Mouse (Mus musculus) frontal cortex, adult (tissue): ENCODE measurements around the gene Lgr6.
A peak's percentile ranks its signal among the peaks of the same experiment; 100 is the strongest.

Experiments
- ATAC-seq: cut with Nextera tagmentation; 2 replicates; pipeline ENCODE4 v1.9.2; 2017; ENCODE audit warnings: mild to moderate bottlenecking, moderate library complexity, mixed read lengths; ENCODE audit not compliant: low TSS enrichment

Gene Lgr6

GRCm38 (mm10) chr1:134962053-134962803 is 142.8 kb downstream of the Lgr6 start, which contains the start of gene Ube2t:
TSS of gene Ube2t (plus strand) at chr1:134962565.
- ATAC-seq: peak; percentile 100

GRCm38 (mm10) chr1:134960634-134961033 is 144.4 kb downstream of the Lgr6 start:
- no peak for ATAC-seq

GRCm38 (mm10) chr1:134955637-134956176 is 149.4 kb downstream of the Lgr6 start, which contains the start of gene Ppp1r12b:
TSS of gene Ppp1r12b (minus strand) at chr1:134955942.
- peak; percentile 100 for ATAC-seq

DNA sequence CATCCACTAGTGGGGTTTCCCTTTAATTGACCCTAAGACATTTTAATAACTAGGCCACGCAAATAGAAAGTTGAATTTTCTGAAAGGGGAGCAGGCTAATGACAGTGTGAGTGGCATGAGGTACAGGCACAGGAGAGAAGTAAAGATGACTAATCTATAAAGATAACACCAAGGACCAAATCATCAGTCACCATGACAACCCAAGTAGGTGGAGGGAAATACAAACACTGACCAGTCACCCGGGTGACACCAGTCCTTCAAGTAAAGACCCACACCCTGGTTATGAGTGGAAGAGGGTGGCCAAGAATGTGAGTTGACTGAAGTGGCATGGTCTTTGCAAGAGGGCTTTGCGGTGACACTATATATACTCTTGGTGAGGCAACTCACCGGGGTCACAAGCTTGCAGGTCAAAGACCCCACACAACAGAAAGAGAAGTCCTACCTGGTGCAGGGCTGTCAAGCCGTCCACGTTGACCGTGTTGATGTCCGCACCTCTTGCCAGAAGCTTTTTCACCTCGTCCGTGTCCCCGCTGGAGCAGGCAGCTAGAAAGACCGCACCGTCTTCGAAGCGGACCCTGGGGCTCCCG is 149.9 kb downstream of the Lgr6 start:
- ATAC-seq: no peak

DNA sequence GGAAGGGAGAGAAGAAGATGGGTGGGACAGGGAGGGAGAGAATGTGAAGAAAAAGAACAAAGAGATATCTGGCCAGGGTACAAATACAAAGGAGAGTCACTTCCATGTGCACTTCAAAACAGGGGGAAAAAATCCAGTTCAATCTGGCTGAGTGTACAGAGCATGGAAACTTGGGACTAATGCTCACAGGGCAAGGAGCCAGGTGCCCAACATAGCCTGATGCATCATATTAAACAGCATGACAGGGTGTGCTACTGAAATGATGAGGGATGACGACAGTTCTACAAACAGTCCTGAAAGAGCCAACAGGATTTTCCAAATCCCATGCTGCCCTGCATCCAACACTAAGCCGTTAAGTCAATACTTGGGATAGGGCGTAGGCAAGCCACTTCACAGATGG is 155.1 kb downstream of the Lgr6 start:
- no peak for ATAC-seq

GRCm38 (mm10) chr1:134947590-134947989 is 157.5 kb downstream of the Lgr6 start:
- ATAC-seq: peak; percentile 78; the same call in 1 of the 2 replicates

GRCm38 (mm10) chr1:134942898-134943297 is 162.2 kb downstream of the Lgr6 start:
- no peak for ATAC-seq

DNA sequence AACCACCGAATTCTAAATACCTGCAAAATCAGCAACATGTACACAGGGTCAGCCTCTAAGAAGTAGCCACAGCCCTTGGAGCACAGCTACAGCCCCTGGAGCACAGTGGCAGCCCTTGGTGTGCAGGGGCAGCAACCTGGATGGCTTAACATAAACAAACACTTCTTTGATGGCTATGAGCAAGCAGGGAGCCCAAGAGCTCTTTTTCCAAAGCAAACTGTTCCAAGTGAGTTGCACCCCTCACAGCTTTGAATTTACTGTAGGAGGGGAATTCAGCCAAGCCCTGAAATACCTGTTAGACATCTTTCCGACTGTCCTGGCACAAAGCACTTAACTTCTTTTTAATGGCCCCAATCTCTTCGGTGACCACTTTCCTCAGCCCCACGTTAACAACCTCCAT is 164.2 kb downstream of the Lgr6 start:
- ATAC-seq: no peak

DNA sequence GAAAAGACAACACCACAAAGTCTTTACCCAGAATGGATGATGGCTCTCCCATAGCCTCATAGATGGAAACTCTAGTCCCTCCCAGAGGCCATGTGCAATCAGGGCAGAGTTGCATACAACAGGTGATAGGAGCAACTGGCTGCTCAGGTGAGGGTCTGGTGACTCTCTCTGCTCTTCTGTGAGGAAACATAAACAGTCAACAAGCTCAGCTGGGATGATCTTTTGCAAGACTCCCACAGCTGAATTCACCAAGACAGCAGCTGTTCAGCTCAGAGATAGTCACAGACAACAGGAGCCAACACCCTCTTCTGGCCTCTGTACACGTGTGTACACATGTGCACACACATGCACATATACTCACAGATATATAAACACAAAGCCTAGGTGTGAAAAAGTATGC is 166.8 kb downstream of the Lgr6 start:
- ATAC-seq: no peak

- ATAC-seq: no peak
These were observed 168.7 kb downstream of the Lgr6 start for GRCm38 (mm10) chr1:134936335-134936734.
